Mouse (Mus musculus): ENCODE data around the gene Krt28.

DNA sequence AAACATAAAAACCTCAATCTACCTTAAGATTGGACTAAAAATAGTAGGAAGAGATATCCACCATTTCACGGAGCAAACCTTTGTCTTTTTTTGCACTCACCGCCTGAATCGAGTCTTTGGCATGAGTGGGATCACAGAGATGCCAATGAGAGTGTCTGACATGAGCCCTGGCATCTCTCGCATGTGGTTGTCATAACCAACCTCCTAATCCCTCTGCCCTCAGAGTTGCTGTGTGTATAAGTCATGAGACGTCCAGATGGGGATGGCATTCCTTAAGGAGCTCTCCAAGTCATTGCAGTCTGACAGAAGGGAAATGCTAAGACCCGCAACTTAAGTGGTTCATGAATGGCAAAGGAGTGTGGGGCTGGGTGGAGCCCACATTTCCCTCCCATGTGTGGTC lies 16.7 kb upstream of the Krt28 start:
- TF ChIP-seq CTCF (IDR thresholded peaks at IDR 0.05; ENCODE audit: borderline replicate concordance, insufficient read depth, low read length) = no peak
- no peak for TF ChIP-seq POLR2A (IDR thresholded peaks at IDR 0.05; ENCODE audit: low read depth, low read length)

Measured in embryonic fibroblast, embryonic 13.5 days (primary cell).